Mouse (Mus musculus) hindbrain, embryonic 16.5 days (tissue): ENCODE data around the gene Lgals9. TPM values are rescaled to one million over a fixed set of nuclear protein-coding genes. Genes with fewer than 3 reads are reported as not detected.

Experiments used
- ATAC-seq: fragments of 200-750 bp; cut with Nextera tagmentation; 2 replicates; pipeline ENCODE4 v1.8.0; 2017; ENCODE audit warnings: moderate TSS enrichment, moderate library complexity
- H3K27ac ChIP-seq: fragments of 300-500 bp; sonication (generic); 2 replicates; pipeline ENCODE4 v1.5.1; 2014; ENCODE audit warnings: low read depth, mild to moderate bottlenecking, control low read depth, low read length, moderate library complexity
- H3K27me3 ChIP-seq: fragments of 300-500 bp; sonication (generic); replicated peaks from 2 replicates; pipeline ENCODE4 v1.6.1; 2014; ENCODE audit warnings: low read length; ENCODE audit not compliant: control insufficient read depth, insufficient read depth
- H3K36me3 ChIP-seq: fragments of 300-500 bp; sonication (generic); 2 replicates; pipeline ENCODE4 v1.6.1; 2014; ENCODE audit warnings: mild to moderate bottlenecking, low read length, moderate library complexity, mixed read lengths; ENCODE audit not compliant: control insufficient read depth, insufficient read depth
- H3K4me1 ChIP-seq: fragments of 300-500 bp; sonication (generic); 2 replicates; pipeline ENCODE4 v1.6.1; 2014; ENCODE audit warnings: low read depth, low read length; ENCODE audit not compliant: control insufficient read depth, insufficient read depth
- H3K4me2 ChIP-seq: fragments of 300-500 bp; sonication (generic); 2 replicates; pipeline ENCODE4 v1.6.1; 2014; ENCODE audit warnings: mild to moderate bottlenecking, low read length, control low read depth, moderate library complexity
- H3K4me3 ChIP-seq: fragments of 300-500 bp; sonication (generic); 2 replicates; pipeline ENCODE4 v1.5.1; 2014; ENCODE audit warnings: mild to moderate bottlenecking, low read length, control low read depth, moderate library complexity
- H3K9ac ChIP-seq: fragments of 300-500 bp; sonication (generic); 2 replicates; pipeline ENCODE4 v1.6.1; 2014; ENCODE audit warnings: low read depth, mild to moderate bottlenecking, control low read depth, low read length, moderate library complexity
- H3K9me3 ChIP-seq: fragments of 300-500 bp; sonication (generic); 2 replicates; pipeline ENCODE4 v1.6.1; 2014; ENCODE audit warnings: mild to moderate bottlenecking, low read length, moderate library complexity; ENCODE audit not compliant: control insufficient read depth
- WGBS: fragments of 180-500 bp; shearing (Covaris S2); extraction: QIAGEN DNeasy Blood & Tissue Kit; methylation state at CpG from one replicate; pipeline ENCODE4 v1.1.7; 2014; 5-methylcytosine and 5-hydroxymethylcytosine counted together
- polyA plus RNA-seq: library from polyadenylated mRNA; unstranded; fragments of >200 nt; fragmentation: Nextera tagmentation; extraction: Ambion mirVana; gene quantifications from 2 replicates; pipeline ENCODE4 v1.2.1, GENCODE M21; 2015

Gene Lgals9
- polyA plus RNA-seq, 1 experiment from 2014 or later: 18.3 TPM

DNA sequence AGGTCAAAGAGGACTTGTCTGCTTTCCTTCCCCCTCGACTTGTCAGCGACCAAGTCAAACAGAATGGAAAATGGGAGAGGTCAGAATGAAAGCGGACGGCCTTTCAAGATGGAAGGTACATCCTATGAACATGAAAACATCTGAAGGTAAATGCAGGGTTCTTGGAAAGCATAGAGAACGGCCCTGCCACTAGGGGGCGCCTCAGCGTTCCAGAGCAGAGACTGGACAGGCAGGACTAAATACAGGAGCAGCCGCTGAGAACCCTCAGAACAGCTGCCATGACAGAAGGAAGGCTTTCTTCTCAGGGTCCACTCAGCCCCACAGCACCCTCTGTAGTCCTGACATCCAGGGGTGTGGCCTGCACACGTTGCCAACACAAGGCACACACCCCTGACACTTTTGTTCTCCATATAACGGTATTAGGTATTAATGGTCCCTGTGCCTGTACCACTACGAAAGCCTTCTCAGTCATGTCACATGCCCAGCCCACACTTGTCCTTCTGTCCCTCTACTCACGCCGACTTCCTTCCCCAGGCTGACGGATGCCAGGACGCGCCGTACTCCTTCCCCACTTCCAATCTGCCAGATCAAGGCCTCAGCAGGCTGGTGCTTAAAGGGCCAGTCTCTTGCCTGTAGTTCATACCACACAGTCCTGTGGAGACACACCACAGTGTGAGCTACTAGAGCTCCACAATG lies 35.2 kb upstream of the Lgals9 start:
- H3K27me3 ChIP-seq: no peaks in the 10 kb centered on the region
- H3K27ac ChIP-seq: no peak overlapping the region
- H3K4me2 ChIP-seq: no peak overlapping the region
- H3K9me3 ChIP-seq: no peaks in the 10 kb centered on the region
- no peak overlapping the region for H3K4me3 ChIP-seq
- ATAC-seq: no peak
- H3K36me3 ChIP-seq: peaks cover 4% of the 10 kb centered on the region; the same call in 1 of the 2 replicates
- H3K4me1 ChIP-seq: no peaks in the 10 kb centered on the region
- WGBS: 86% methylated on average over 17 of the region's 17 CpGs
- H3K9ac ChIP-seq: no peak overlapping the region

DNA sequence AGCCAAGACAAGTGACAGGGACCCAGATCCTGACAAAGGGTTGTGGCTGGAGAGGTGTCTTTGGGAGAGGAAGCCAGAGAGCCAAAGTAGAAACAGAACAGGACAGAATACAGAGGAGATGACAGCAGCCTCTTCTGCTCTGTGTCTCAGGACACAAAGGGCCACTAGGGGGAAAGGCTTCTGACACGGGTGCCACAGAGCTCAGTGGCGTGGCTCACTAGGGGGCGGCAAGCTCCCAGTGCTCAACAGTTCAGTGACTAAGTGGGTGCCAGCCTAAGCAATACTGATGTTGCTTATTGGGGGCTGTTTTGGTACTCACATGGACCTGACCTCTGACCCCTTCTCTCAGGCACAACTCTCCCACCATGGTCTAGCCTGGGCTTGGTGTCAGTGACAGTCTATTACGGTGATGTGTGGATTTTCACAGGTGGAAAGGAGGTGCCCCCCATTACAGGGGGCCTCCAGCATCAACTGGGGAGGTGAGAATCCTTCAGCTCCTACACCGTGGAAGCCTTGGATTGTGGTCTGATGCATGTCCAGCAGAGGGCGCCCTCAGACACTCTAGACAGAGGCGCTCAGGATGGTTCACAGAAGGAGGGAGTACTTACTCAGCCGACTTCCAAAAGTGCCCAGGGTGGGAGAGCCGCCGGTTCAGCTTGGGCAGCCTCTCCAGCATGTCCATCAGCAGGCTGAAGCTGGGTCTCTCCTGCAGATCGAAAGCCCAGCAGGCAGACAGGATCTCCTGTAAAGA lies 34.4 kb upstream of the Lgals9 start:
- 0 out of 2 replicates have a peak, but pooled peaks have one; percentile 34 for ATAC-seq
- no peaks in the 10 kb centered on the region for H3K4me1 ChIP-seq
- no peak overlapping the region for H3K9ac ChIP-seq
- H3K27ac ChIP-seq: no peak overlapping the region
- H3K36me3 ChIP-seq: peaks cover 4% of the 10 kb centered on the region; the same call in 1 of the 2 replicates
- no peak overlapping the region for H3K4me2 ChIP-seq
- WGBS: 52% methylated on average over 11 of the region's 11 CpGs
- H3K4me3 ChIP-seq: no peak overlapping the region
- no peaks in the 10 kb centered on the region for H3K9me3 ChIP-seq
- H3K27me3 ChIP-seq: no peaks in the 10 kb centered on the region

DNA sequence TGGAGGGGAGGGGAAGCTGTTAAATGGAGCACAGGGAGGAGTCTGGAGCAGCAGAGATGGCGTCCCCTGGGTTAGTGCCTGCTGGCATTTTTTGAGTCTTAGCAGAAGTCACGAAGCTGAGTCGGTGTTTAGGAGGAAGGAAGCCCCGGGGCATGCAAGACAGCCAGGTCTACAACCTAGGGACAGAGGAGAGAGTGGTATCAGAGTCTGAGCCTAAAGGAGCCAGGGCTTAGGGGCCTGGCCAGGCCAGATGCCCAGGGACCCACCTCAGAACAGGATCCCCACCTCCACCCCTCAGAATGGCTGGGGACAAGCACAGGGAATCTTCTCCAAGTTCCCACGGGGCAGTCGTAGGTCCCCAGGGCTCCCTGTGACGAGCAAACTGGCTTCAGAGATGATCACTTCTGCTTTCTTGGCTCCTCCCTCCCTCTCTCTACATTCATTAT lies 32.4 kb upstream of the Lgals9 start:
- ATAC-seq: no peak
- no peaks in the 10 kb centered on the region for H3K27me3 ChIP-seq
- 72% methylated on average over 6 of the region's 7 CpGs for WGBS
- no peak overlapping the region for H3K4me3 ChIP-seq
- H3K9ac ChIP-seq: no peak overlapping the region
- no peak overlapping the region for H3K27ac ChIP-seq
- H3K4me2 ChIP-seq: no peak overlapping the region
- no peaks in the 10 kb centered on the region for H3K9me3 ChIP-seq
- H3K4me1 ChIP-seq: no peaks in the 10 kb centered on the region
- peaks cover 4% of the 10 kb centered on the region; the same call in 1 of the 2 replicates for H3K36me3 ChIP-seq

DNA sequence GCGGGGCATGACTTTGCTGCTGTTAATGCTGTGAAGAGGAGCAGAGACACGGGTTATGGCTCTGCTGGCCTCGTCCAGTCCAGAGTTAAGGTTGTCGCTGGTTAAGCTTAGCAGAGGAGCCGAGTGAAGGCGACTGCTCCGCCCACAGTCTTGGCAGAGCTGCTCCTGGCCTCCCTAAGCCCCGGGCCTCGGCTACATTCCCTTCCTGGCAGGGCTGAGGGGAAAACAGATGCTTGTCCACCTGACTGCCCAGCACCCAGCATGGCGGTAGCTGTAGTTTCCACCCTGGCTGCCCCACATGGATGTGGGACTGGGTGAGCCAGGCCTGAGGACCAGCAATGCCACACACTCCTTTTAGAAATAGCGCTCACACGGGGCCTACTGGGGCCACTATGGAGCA lies 31.5 kb upstream of the Lgals9 start:
- H3K9ac ChIP-seq: no peak overlapping the region
- WGBS: 68% methylated on average over 12 of the region's 12 CpGs
- H3K27me3 ChIP-seq: no peaks in the 10 kb centered on the region
- H3K4me2 ChIP-seq: no peak overlapping the region
- no peak for ATAC-seq
- H3K36me3 ChIP-seq: peaks cover 4% of the 10 kb centered on the region; the same call in 1 of the 2 replicates
- no peaks in the 10 kb centered on the region for H3K9me3 ChIP-seq
- no peak overlapping the region for H3K4me3 ChIP-seq
- H3K27ac ChIP-seq: no peak overlapping the region
- no peaks in the 10 kb centered on the region for H3K4me1 ChIP-seq

DNA sequence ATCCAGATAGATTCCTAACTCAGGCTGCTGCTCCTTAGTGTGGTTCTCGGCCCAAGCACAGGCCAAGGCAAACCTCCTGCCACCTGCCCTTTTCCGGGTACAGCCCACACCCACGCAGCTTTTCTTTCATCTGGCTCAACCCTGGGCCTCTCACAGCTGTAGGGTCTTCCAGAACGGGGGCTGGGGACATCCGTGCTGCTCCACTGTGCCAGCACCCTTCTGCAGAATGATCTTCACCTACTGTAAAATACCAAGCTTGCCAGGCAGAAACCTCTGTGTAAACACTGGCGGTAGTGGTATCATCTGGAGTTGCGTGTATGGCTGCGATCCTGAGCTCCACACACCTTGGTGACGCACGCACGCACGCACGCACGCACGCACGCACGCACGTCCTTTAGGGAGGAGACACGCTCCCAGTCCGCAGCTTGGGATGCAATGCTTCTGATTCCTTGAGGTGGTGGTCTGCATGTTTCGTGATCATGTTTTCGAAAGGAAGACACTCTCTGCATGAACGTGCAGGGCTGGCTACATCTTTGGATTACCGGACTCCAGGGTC lies 31.0 kb upstream of the Lgals9 start:
- Histone ChIP-seq H3K9me3 (no peaks in the 10 kb centered on the region), H3K9ac (no peak overlapping the region), H3K4me3 (no peak overlapping the region), H3K36me3 (peaks cover 4% of the 10 kb centered on the region; the same call in 1 of the 2 replicates), H3K4me1 (no peaks in the 10 kb centered on the region), H3K4me2 (no peak overlapping the region), H3K27me3 (no peaks in the 10 kb centered on the region), H3K27ac (no peak overlapping the region)
- 91% methylated on average over 24 of the region's 24 CpGs for WGBS
- ATAC-seq: no peak

DNA sequence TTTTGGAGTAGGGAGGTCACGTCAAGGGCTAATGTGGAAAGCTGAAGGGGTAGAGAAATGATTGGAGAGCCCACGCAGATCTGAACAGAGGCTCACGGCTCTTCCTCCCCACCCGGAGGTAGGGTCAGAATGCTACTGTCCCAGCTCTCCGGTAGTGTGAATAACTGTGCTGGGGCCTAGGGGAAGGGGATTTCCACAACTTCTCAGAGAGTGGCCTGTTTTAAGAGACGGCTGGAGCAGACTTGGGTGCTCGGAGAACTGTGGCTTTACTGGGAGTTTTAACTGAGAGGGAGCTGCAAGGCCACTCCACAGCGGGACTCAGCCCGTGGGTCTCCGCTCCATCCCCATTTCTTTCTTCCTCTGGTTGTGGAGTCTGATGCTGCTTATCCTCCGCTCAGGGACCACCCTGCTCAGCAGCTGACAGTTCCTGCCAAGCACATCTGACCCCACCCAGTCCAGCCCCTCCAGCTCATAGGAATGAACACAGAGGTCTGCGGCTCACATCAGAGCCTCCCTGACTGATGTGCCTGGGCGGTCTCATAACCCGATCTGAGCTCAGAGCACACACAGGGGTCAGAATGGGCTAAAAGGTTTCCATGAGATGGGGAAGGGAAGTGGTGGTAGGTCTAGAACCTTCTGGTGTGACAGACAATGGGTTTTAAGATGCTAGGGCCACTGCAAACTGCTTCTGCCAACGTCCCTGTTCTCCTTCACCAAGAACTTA lies 30.0 kb upstream of the Lgals9 start:
- H3K27me3 ChIP-seq: no peaks in the 10 kb centered on the region
- H3K9ac ChIP-seq: no peak overlapping the region
- 65% methylated on average over 15 of the region's 15 CpGs for WGBS
- no peak overlapping the region for H3K4me2 ChIP-seq
- H3K36me3 ChIP-seq: no peaks in the 10 kb centered on the region; the same call in 1 of the 2 replicates
- H3K9me3 ChIP-seq: no peaks in the 10 kb centered on the region
- H3K4me3 ChIP-seq: no peak overlapping the region
- no peak overlapping the region for H3K27ac ChIP-seq
- H3K4me1 ChIP-seq: no peaks in the 10 kb centered on the region
- no peak for ATAC-seq

DNA sequence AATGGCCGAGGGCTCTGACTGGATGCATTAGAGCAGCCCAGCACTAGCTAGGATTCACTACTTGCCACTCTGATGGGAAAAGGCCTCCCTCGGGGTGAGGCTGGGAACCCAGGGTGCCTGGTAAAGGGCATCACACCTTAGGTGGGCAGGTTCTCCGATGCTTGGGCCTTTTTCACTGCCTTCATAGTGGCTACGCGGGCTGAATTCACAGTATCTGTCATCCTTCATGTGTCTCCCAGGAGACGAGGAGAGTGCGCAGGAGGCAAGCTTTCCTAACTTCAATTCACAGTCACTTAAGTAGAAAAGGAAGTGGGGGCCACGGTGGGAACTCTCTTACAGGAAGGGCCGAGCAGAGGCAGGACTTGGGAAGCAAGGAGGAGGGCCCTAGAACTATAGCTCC lies 29.1 kb upstream of the Lgals9 start:
- H3K9ac ChIP-seq: no peak overlapping the region
- 51% methylated on average over 9 of the region's 9 CpGs for WGBS

DNA sequence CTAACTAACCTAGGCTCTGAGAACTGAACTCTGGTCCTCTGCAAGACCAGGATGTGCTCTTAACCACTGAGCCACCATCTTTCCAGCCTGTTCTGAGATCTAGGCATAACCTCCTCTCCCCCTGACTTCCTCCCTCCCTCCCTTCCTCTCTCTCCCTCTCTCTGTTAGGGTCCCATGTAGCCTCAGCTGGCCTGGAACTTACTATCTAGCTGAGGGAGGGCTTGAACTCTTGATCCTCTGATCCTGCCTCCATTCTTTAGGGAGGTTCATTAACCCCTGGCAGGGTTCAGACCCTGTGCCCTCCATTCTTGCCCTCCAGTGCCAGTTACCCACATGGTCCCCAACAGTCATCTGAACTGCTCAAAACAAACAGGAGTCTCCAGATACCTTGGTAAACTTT lies 28.3 kb upstream of the Lgals9 start:
- Histone ChIP-seq H3K4me1 (no peaks in the 10 kb centered on the region), H3K9me3 (no peaks in the 10 kb centered on the region), H3K9ac (no peak overlapping the region), H3K4me2 (no peak overlapping the region), H3K27me3 (no peaks in the 10 kb centered on the region), H3K27ac (no peak overlapping the region), H3K4me3 (no peak overlapping the region), H3K36me3 (no peaks in the 10 kb centered on the region; the same call in 1 of the 2 replicates)
- no peak for ATAC-seq

More for the DNA sequence above, 29.1 kb upstream of the Lgals9 start:
- Histone ChIP-seq H3K36me3 (no peaks in the 10 kb centered on the region; the same call in 1 of the 2 replicates), H3K9me3 (no peaks in the 10 kb centered on the region), H3K4me1 (no peaks in the 10 kb centered on the region), H3K4me2 (no peak overlapping the region), H3K4me3 (no peak overlapping the region), H3K27me3 (no peaks in the 10 kb centered on the region), H3K27ac (no peak overlapping the region)
- no peak for ATAC-seq

- Histone ChIP-seq H3K27ac (no peak overlapping the region), H3K9ac (no peak overlapping the region), H3K4me3 (no peak overlapping the region), H3K4me2 (no peak overlapping the region), H3K4me1 (no peaks in the 10 kb centered on the region), H3K27me3 (no peaks in the 10 kb centered on the region), H3K9me3 (no peaks in the 10 kb centered on the region), H3K36me3 (no peaks in the 10 kb centered on the region)
- no peak for ATAC-seq
- 100% methylated on average over 2 of the region's 2 CpGs for WGBS
Measured at GRCm38 (mm10) chr11:79012529-79012928, 27.8 kb upstream of the Lgals9 start.
